Mouse (Mus musculus): ENCODE measurements at regions not wholly inside any gene's neighbourhood (a gene's known extent, or its start where the extent isn't known, plus 50 kb on each side); places are given as distances from the start of the nearest gene placed in this dataset.

GRCm38 (mm10) chr3:35637066-35637465 is 116.8 kb upstream of the Atp11b start:
- peak; percentile 62 for DNase-seq (ENCODE audit: low read depth, low spot score)
